13 mouse cellular contexts compared by ENCODE assay signal in the genomic region with DNA sequence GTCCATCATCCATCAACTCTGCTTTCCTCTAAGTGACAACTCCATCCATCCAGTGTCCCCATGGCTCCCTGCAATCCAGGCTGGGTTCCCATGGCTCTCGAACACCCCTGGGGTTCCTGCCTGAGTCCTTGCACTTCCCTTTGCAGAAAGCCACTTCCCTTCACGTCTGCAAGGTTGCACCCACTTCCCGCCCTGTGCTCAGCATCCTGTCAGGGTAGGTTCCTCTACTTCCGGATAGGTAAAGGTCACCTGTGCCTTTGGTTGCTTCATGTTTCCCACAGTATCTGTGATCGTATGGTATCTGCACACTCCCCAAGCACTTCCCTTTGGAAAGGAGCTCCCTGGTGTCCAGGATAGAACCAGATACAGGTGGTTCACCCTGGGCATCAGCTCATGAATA. TPM values are rescaled to one million over a fixed set of nuclear protein-coding genes. Genes with fewer than 3 reads are reported as not detected.
DNase-seq lines count a peak whose midpoint lies in the region; ATAC-seq and TF ChIP-seq lines count a peak whose summit lies in the region.
"Had no signal": no experiment of that assay in that cellular context is flagged by ENCODE, and none has a peak within 500 bp of the region (broad histone marks: within the 10 kb centered on the region; RNA-seq: fewer than 3 reads in every experiment).

No protein-coding gene starts in this region.

- H3K36me3 ChIP-seq in heart, embryonic 11.5 days (ENCODE audit: control insufficient read depth, insufficient read depth, low read length) = no peaks in the 10 kb centered on the region
- H3K36me3 ChIP-seq in liver, embryonic 16.5 days (ENCODE audit: control insufficient read depth, insufficient read depth) = no peaks in the 10 kb centered on the region
- no peaks in the 10 kb centered on the region for H3K36me3 ChIP-seq in thymus, adult 2 months (ENCODE audit: control insufficient read depth, insufficient read depth, low read length)
- no peaks in the 10 kb centered on the region for H3K36me3 ChIP-seq in hindbrain, embryonic 14.5 days (replicated peaks; ENCODE audit: control insufficient read depth, insufficient read depth)
- H3K36me3 ChIP-seq: limb, embryonic 13.5 days had no signal

- DNase-seq in heart, adult 8-10 months (ENCODE audit: low spot score) = no peak
- DNase-seq in thymus, adult 2 months = peak; percentile 39
- DNase-seq in adrenal gland, postnatal 4 days (ENCODE audit: low spot score in 2 of 2) = no peak
- DNase-seq in hindbrain, embryonic 14.5 days (ENCODE audit: low spot score) = no peak
- DNase-seq: gastrocnemius, postnatal 36 days; right cerebral cortex, postnatal 25 days had no signal

- no peak for TF ChIP-seq CTCF in thymus, adult 2 months (IDR thresholded peaks at IDR 0.05; ENCODE audit: borderline replicate concordance, control insufficient read depth, extremely low read depth, insufficient read depth, low read length, poor library complexity)

- peak overlapping the region; percentile 25; the same call in 1 of the 2 replicates for H3K27ac ChIP-seq in heart, embryonic 11.5 days (ENCODE audit: low read depth, low read length)
- peak overlapping the region; percentile 95 for H3K27ac ChIP-seq in brown adipose tissue, adult 24 weeks (replicated peaks; ENCODE audit: low read depth, low read length)
- peak overlapping the region; percentile 100 for H3K27ac ChIP-seq in liver, embryonic 16.5 days (ENCODE audit: low read length)
- H3K27ac ChIP-seq in thymus, adult 2 months (ENCODE audit: control insufficient read depth, insufficient read depth, low read length) = no peak overlapping the region
- H3K27ac ChIP-seq in hindbrain, embryonic 14.5 days = no peak overlapping the region
- H3K27ac ChIP-seq: kidney, postnatal 0 days; limb, embryonic 13.5 days had no signal

- no peaks in the 10 kb centered on the region for H3K9me3 ChIP-seq in heart, embryonic 11.5 days (replicated peaks; ENCODE audit: control insufficient read depth, low read length)
- peaks cover 3% of the 10 kb centered on the region; the same call in 1 of the 2 replicates for H3K9me3 ChIP-seq in liver, embryonic 16.5 days (replicated peaks; ENCODE audit: control insufficient read depth, low read length)
- H3K9me3 ChIP-seq in hindbrain, embryonic 14.5 days (ENCODE audit: control insufficient read depth, low read length) = 0 out of 2 replicates have a peak, but pooled peaks cover 7% of the 10 kb centered on the region

- WGBS in heart, embryonic 11.5 days (ENCODE audit: insufficient replicate concordance) = 62% methylated on average over 5 of the region's 5 CpGs
- WGBS in liver, embryonic 16.5 days (ENCODE audit: insufficient replicate concordance) = 43% methylated on average over 5 of the region's 5 CpGs
- WGBS in thymus, adult 2 months = 14% methylated on average over 5 of the region's 5 CpGs
- whole genome bisulfite sequencing in hindbrain, embryonic 14.5 days = 73% methylated on average over 5 of the region's 5 CpGs

- no peaks in the 10 kb centered on the region for H3K27me3 ChIP-seq in heart, embryonic 11.5 days (ENCODE audit: control insufficient read depth, insufficient read depth, low read length)
- no peaks in the 10 kb centered on the region for H3K27me3 ChIP-seq in liver, embryonic 16.5 days (ENCODE audit: control insufficient read depth, insufficient read depth, low read depth, low read length)
- H3K27me3 ChIP-seq in thymus, adult 2 months (ENCODE audit: control insufficient read depth, insufficient read depth, low read length) = no peaks in the 10 kb centered on the region
- no peaks in the 10 kb centered on the region for H3K27me3 ChIP-seq in hindbrain, embryonic 14.5 days (ENCODE audit: control insufficient read depth, insufficient read depth, low read length)
- H3K27me3 ChIP-seq: limb, embryonic 13.5 days had no signal

- no peak overlapping the region for H3K4me2 ChIP-seq in heart, embryonic 11.5 days
- peak overlapping the region; percentile 62 for H3K4me2 ChIP-seq in liver, embryonic 16.5 days (ENCODE audit: low read depth, low read length)
- H3K4me2 ChIP-seq in hindbrain, embryonic 14.5 days (replicated peaks) = no peak overlapping the region
- H3K4me2 ChIP-seq: limb, embryonic 13.5 days had no signal

- ATAC-seq in heart, embryonic 11.5 days (replicated peaks; ENCODE audit: insufficient number of reproducible peaks, low FRiP score, low TSS enrichment) = no peak
- ATAC-seq in liver, embryonic 16.5 days (ENCODE audit: low read depth) = no peak
- no peak for ATAC-seq in erythroid progenitor cell, adult 5-6 weeks (replicated peaks; ENCODE audit: low FRiP score, poor library complexity, severe bottlenecking)
- no peak for ATAC-seq in hindbrain, embryonic 14.5 days (ENCODE audit: low FRiP score)

- H3K4me1 ChIP-seq in heart, embryonic 11.5 days (ENCODE audit: control insufficient read depth, insufficient read depth, low read length) = peaks cover 4% of the 10 kb centered on the region; the same call in 1 of the 2 replicates
- H3K4me1 ChIP-seq in brown adipose tissue, adult 24 weeks (ENCODE audit: control insufficient read depth, insufficient read depth, insufficient read length, low read length) = peaks cover 20% of the 10 kb centered on the region
- H3K4me1 ChIP-seq in liver, embryonic 16.5 days (ENCODE audit: control insufficient read depth, low read depth, low read length) = peaks cover 89% of the 10 kb centered on the region
- peaks cover 10% of the 10 kb centered on the region for H3K4me1 ChIP-seq in thymus, adult 2 months (replicated peaks; ENCODE audit: control insufficient read depth, insufficient read depth, low read length)
- no peaks in the 10 kb centered on the region for H3K4me1 ChIP-seq in hindbrain, embryonic 14.5 days (replicated peaks; ENCODE audit: control insufficient read depth, insufficient read depth, low read length)
- H3K4me1 ChIP-seq: limb, embryonic 13.5 days had no signal

- no peak overlapping the region for H3K9ac ChIP-seq in heart, embryonic 11.5 days (ENCODE audit: low read depth, low read length)
- peak overlapping the region; percentile 77 for H3K9ac ChIP-seq in liver, embryonic 16.5 days (ENCODE audit: low read depth, low read length)
- H3K9ac ChIP-seq in hindbrain, embryonic 14.5 days = no peak overlapping the region
- H3K9ac ChIP-seq: limb, embryonic 13.5 days had no signal

- no peak for TF ChIP-seq POLR2A in thymus, adult 2 months (IDR thresholded peaks at IDR 0.05; ENCODE audit: control insufficient read depth, extremely low read depth, insufficient read depth, low read length, poor library complexity)

- no peak overlapping the region for H3K4me3 ChIP-seq in heart, embryonic 11.5 days (ENCODE audit: low read depth, low read length)
- H3K4me3 ChIP-seq in brown adipose tissue, adult 24 weeks (ENCODE audit: insufficient read depth, low read depth, low read length) = no peak overlapping the region
- H3K4me3 ChIP-seq in liver, embryonic 16.5 days (ENCODE audit: low read depth, low read length) = peak overlapping the region; percentile 34
- H3K4me3 ChIP-seq in thymus, adult 2 months (ENCODE audit: control insufficient read depth, insufficient read depth, low read length) = no peak overlapping the region
- no peak overlapping the region for H3K4me3 ChIP-seq in hindbrain, embryonic 14.5 days (replicated peaks; ENCODE audit: low read length)
- H3K4me3 ChIP-seq: limb, embryonic 13.5 days had no signal

RNA-seq across cellular contexts. Expression of a gene that starts 19.3 kb away (rescaled TPM):
- 1.1 TPM in 1 of 2 replicates, not detected in the other for polyA plus RNA-seq in heart, embryonic 11.5 days (2014; fragmentation: Nextera tagmentation; extraction: Ambion mirVana)
- 100 to 1,000 TPM; 171 to 185 (median 175) TPM for total RNA-seq in heart, adult 8-10 months (2022)
- 316 and 541 TPM in 2 replicates for polyA plus RNA-seq in brown adipose tissue, adult 24 weeks (2012; ENCODE audit: insufficient read depth, insufficient read length, missing spikeins)
- polyA plus RNA-seq in liver, embryonic 16.5 days (2015; fragmentation: Nextera tagmentation; extraction: Ambion mirVana) = 6.5 and 7.7 TPM in 2 replicates
- 24.9 and 42.7 TPM in 2 replicates for polyA plus RNA-seq in thymus, adult 2 months (2012; rRNA removed)
- 10.1 and 12.6 TPM in 2 replicates for total RNA-seq in erythroid progenitor cell, adult 5-6 weeks (2015; ENCODE audit: low replicate concordance)
- 18.6 TPM in 1 of 2 replicates, not detected in the other for total RNA-seq in erythroid progenitor cell, adult 5-6 weeks (2017; ENCODE audit: low replicate concordance)
- 10 to 100 TPM; 25.5 to 26.0 TPM for total RNA-seq in adrenal gland, postnatal 4 days (2021)
- 0.37 and 0.69 TPM in 2 replicates for polyA plus RNA-seq in hindbrain, embryonic 14.5 days (2014; fragmentation: Nextera tagmentation; extraction: Ambion mirVana)
- polyA plus RNA-seq: kidney, postnatal 0 days; midbrain, postnatal 0 days had no signal

RNA-seq across cellular contexts. Expression of a gene that starts 32.0 kb away (rescaled TPM):
- 43.1 and 44.6 TPM in 2 replicates for polyA plus RNA-seq in heart, embryonic 11.5 days (2014; fragmentation: Nextera tagmentation; extraction: Ambion mirVana)
- total RNA-seq in heart, adult 8-10 months (2022) = 10 to 100 TPM; 11.6 to 19.0 (median 15.7) TPM
- polyA plus RNA-seq in brown adipose tissue, adult 24 weeks (2012; ENCODE audit: insufficient read depth, insufficient read length, missing spikeins) = 106 and 152 TPM in 2 replicates
- 21.1 and 23.2 TPM in 2 replicates for polyA plus RNA-seq in liver, embryonic 16.5 days (2015; fragmentation: Nextera tagmentation; extraction: Ambion mirVana)
- 28.6 and 32.5 TPM in 2 replicates for polyA plus RNA-seq in thymus, adult 2 months (2012; rRNA removed)
- 26.3 and 28.1 TPM in 2 replicates for total RNA-seq in erythroid progenitor cell, adult 5-6 weeks (2015; ENCODE audit: low replicate concordance)
- 14.6 and 20.5 TPM in 2 replicates for total RNA-seq in erythroid progenitor cell, adult 5-6 weeks (2017; ENCODE audit: low replicate concordance)
- 10 to 100 TPM; 17.2 to 23.1 TPM for total RNA-seq in adrenal gland, postnatal 4 days (2021)
- 2.4 and 2.7 TPM in 2 replicates for polyA plus RNA-seq in hindbrain, embryonic 14.5 days (2014; fragmentation: Nextera tagmentation; extraction: Ambion mirVana)

RNA-seq across cellular contexts. Expression of a gene that starts 37.3 kb away (rescaled TPM):
- 11.5 and 21.1 TPM in 2 replicates for polyA plus RNA-seq in heart, embryonic 11.5 days (2014; fragmentation: Nextera tagmentation; extraction: Ambion mirVana)
- 10 to 100 TPM in 1 of 4 experiments, 1 to 10 TPM in 3; 7.3 to 10.8 (median 8.8) TPM for total RNA-seq in heart, adult 8-10 months (2022)
- 8.4 and 26.7 TPM in 2 replicates for polyA plus RNA-seq in brown adipose tissue, adult 24 weeks (2012; ENCODE audit: insufficient read depth, insufficient read length, missing spikeins)
- polyA plus RNA-seq in liver, embryonic 16.5 days (2015; fragmentation: Nextera tagmentation; extraction: Ambion mirVana) = 5.3 and 7.6 TPM in 2 replicates
- polyA plus RNA-seq in thymus, adult 2 months (2012; rRNA removed) = 606 and 690 TPM in 2 replicates
- total RNA-seq in erythroid progenitor cell, adult 5-6 weeks (2015; ENCODE audit: low replicate concordance) = 2.1 and 4.7 TPM in 2 replicates
- total RNA-seq in erythroid progenitor cell, adult 5-6 weeks (2017; ENCODE audit: low replicate concordance) = 2.3 and 16.0 TPM in 2 replicates
- 10 to 100 TPM; 18.6 to 18.8 TPM for total RNA-seq in adrenal gland, postnatal 4 days (2021)
- 1.6 and 1.9 TPM in 2 replicates for polyA plus RNA-seq in hindbrain, embryonic 14.5 days (2014; fragmentation: Nextera tagmentation; extraction: Ambion mirVana)

Comparison
In these comparisons a context has a peak if more than half of its experiments do, and no peak if none do; other contexts are left out.
1. H3K27ac ChIP-seq: peak in heart, embryonic 11.5 days (single experiment), brown adipose tissue, adult 24 weeks (single experiment) and liver, embryonic 16.5 days (single experiment); none in thymus, adult 2 months (single experiment) and hindbrain, embryonic 14.5 days (single experiment).
2. RNA of a gene that starts 37.3 kb away (polyA plus RNA-seq): 606 to 690 TPM in thymus, adult 2 months; 11.5 to 21.1 TPM in heart, embryonic 11.5 days, 8.4 to 26.7 TPM in brown adipose tissue, adult 24 weeks, 5.3 to 7.6 TPM in liver, embryonic 16.5 days and 1.6 to 1.9 TPM in hindbrain, embryonic 14.5 days; every median in the first group is over 10 times any median in the second.